Mouse (Mus musculus): Measurements from ENCODE around the gene Iqca.

- TF ChIP-seq CTCF (IDR thresholded peaks at IDR 0.05; ENCODE audit: low read depth) = no peak
- TF ChIP-seq EP300 (IDR thresholded peaks at IDR 0.05; ENCODE audit: low read depth) = no peak
Observed at GRCm38 (mm10) chr1:90161623-90162022, 8.4 kb upstream of the Iqca start.
